Mouse (Mus musculus) T-helper 2 cell (primary cell): ENCODE results near the gene Mok.

Experiments
- in situ Hi-C: fragments of 300-600 bp; cut with MboI, MseI; formaldehyde crosslinking; loops from one replicate; pipeline ENCODE4 v1.15.1; 2025; ENCODE audit warnings: high pct_unique_total_duplicates

Mok gene

DNA sequence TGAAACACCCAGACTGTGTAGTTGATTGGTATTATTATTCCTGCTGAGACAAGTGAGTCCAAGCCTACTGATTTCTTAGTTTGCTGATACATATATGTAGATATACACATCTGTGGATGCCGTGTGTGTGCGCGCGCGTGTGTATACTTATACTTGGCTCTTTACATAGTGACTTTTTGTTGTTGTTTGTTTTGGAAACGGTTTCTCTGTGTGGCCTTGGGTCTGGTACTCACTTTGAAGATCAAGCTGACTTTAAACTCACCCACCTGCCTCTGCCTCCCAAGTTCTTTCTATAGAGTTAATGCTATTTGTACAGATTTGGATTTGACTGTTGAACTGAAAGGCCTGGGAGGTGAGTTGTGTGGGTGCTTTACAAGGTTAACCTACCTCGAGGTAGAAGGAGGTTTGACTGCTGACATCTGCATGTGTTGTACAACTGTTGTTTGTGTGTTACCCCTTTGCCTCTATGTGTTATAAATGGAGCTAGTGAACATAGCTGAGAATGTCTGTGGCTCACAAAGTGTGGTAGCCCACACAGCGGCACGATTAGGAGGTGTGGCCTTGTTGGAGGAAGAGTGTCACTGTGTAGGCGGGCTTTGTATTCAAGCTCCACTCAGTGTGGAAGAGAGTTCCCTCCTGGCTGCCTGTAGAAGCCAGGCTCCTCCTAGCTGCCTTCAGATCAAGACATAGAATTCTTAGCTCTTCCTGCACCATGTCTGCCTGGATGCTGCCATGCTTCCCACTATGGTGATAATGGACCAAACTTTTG, 70.1 kb downstream of the Mok start:
- in situ Hi-C loops, result no loop called here

DNA sequence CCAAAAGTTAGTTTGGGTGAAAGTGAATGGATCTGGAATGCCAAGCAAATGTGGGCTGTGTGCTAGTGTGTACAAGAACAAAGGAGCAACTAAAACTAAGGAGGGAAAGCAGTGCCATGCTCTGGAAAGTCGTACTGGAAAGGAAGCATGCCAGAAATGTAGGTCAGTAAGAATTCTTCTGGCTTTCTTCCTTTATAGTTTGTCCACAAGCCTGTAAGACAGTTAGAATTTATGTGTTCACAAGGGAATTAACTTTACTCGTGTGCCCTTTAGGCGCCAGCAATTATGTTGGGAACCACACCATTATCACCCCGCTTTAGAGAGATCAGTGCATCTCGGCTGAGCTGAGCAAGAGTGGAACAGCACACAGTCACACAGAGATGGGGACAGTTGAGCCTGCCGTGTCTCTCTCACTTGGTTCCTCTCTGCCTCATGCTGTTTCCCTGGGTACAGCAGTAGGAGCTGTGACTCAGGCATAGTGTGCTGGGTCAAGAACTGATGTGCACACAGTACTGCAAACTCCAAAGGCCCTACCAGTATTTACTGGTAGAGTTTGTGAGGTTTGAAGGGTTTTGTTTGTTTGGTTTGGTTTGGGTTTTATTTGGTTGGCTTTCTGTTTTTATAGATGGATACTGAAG, 71.0 kb downstream of the Mok start:
- in situ Hi-C loops, result no loop called here

DNA sequence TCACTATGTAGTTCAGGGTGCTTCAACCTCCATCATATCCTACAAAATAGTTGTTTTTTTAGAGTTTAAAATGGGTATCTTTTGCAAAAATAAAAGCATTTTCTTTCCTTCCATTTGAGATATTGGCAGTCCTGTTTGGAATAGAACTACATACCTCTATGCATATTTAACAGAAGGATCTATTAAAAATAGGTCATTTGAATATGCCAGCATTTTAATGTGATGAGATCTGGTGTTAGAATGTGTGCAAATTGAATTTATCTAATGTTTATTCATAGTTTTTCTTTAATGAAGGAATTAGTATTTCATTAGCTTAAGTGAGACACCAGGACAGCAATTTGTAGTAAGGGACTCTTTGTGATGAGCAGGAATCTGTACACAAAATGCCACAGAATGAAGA, 72.2 kb downstream of the Mok start:
- in situ Hi-C loops, result no loop called here

DNA sequence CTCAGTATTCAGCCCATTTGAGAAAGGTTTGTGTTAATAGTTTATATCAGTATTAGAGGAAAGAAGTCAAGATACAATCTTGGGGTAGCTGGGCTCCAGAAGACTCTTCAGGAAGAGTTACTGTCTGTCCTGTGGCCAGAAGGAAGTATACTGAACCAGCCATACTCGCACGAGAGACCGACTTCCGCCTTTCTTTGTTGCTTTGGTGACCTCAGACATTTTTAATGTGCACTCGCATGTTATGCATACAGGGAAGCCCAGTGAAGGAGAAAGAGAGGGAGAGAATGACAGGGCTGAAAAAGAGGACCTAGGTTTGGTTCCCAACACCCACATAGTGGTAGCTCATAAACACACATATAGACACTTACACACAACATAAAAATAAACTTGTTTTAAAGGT, 76.2 kb downstream of the Mok start:
- in situ Hi-C loops, result no loop called here

DNA sequence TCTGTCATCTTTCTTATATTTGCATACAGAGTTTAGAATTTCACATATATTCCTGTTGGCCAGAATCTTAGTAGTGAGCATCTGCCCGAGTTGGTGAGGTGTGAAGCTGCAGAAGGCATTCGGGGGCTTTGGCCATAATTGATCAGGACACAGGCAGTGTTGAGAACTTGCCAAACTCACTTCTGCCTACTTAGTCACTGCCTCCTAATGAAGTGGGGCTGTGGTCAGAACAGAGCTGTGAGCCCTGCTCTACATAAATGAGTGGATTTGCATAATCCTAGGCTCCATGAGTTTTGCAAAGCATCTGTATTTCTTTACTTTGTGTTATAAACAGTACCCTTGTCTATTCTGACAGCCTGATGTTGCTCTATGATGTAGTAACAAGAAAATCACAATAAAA, 78.4 kb downstream of the Mok start:
- in situ Hi-C loops, result no loop called here

DNA sequence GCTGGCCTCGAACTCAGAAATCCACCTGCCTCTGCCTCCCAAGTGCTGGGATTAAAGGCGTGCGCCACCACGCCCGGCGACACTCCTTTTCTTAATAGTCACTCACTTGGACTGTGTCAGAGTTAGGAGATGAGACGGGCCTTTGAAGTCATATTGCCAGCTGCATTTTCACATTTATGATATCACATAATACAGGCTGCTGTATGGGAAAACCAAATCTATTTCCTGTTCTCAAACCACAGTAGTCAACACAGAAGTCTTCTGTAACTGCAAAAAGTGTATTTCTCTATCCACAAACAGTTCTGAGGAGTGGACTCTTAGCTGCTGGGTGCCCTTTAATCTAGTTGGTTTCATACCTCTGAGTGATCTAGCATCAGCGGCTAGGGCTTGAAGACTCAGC, 81.8 kb downstream of the Mok start:
- in situ Hi-C loops, result loop anchor here (5.0 kb wide), 1 partner anchor 143 kb away; no protein-coding TSS in a partner anchor
